Mouse (Mus musculus) MEL (cell line): ENCODE results near the gene Prim1.

Experiments used
- CTCF ChIP-seq, 3 experiments: IDR thresholded peaks in 2 of 3; conservative IDR thresholded peaks in 1 of 3; 2 replicates each; pipeline ENCODE4 v1.5.1; 2011 to 2012; ENCODE audit warnings: low read length in 3 of 3, low read depth in 2 of 3, mild to moderate bottlenecking in 2 of 3, improper control_type of control experiment in 1 of 3, inconsistent platforms in 1 of 3, mixed read lengths in 1 of 3, moderate library complexity in 1 of 3; ENCODE audit not compliant: control insufficient read depth in 1 of 3, insufficient read depth in 1 of 3, poor library complexity in 1 of 3, severe bottlenecking in 1 of 3
- E2F4 ChIP-seq: IDR thresholded peaks from 2 replicates; pipeline ENCODE4 v1.6.1; 2011; ENCODE audit warnings: low read depth, low read length, improper control_type of control experiment, borderline replicate concordance
- MXI1 ChIP-seq: IDR thresholded peaks from 2 replicates; pipeline ENCODE4 v1.6.1; 2011; ENCODE audit warnings: mild to moderate bottlenecking, low read depth, low read length, improper control_type of control experiment
- USF1 ChIP-seq: IDR thresholded peaks from 2 replicates; pipeline ENCODE4 v1.6.1; 2014; ENCODE audit warnings: low read depth, mild to moderate bottlenecking, inconsistent platforms, low read length, improper control_type of control experiment, moderate library complexity
- USF2 ChIP-seq, 2 experiments: IDR thresholded peaks; 2 replicates each; pipeline ENCODE4 v1.6.1; 2011 to 2012; ENCODE audit warnings: improper control_type of control experiment in 2 of 2, low read length in 2 of 2, borderline replicate concordance in 1 of 2, inconsistent platforms in 1 of 2, low read depth in 1 of 2, mild to moderate bottlenecking in 1 of 2; ENCODE audit not compliant: insufficient read depth in 1 of 2

GRCm38 (mm10) chr10:128015068-128015934, at the start of gene Prim1:
- TF ChIP-seq CTCF (IDR thresholded peaks at IDR 0.05 in 2 of 3, conservative IDR thresholded peaks at IDR 0.05 in 1 of 3; ENCODE audit: control insufficient read depth in 1 of 3, insufficient read depth in 1 of 3, low read depth in 2 of 3, low read length in 3 of 3, poor library complexity in 1 of 3, severe bottlenecking in 1 of 3) (no peak), E2F4 (peak; percentile 95), USF1 (no peak), USF2 (IDR thresholded peaks at IDR 0.05; ENCODE audit: borderline replicate concordance in 1 of 2, insufficient read depth in 1 of 2, low read depth in 1 of 2, low read length in 2 of 2) (no peak), MXI1 (peak; percentile 76)
